Mouse (Mus musculus): ENCODE measurements around the gene Gm21293.
"Not testable (repeated sequence)": the region's sequence is repeated elsewhere in the genome, so short reads cannot be mapped to it uniquely, and the experiment has no call there.

DNA sequence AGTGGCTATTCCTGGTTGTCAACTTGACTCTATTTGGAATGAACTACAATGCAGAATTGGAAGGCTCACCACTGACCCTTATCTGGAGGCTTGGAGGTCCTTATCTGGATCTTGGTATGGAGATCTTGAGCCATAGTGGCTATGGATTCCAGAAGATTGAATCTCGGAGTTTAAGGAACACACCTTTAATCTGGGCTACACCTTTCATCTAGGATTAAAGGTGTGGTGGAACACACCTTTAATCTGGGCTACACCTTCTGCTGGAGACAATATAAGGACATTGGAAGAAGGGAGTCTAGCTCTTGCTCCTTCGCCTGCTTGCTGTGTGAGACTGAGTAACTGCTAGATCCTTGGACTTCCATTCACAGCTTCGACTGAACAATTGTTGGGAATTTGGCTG lies 42.4 kb downstream of the Gm21293 start, which contains the start of gene Gm20765:
- not testable (repeated sequence) for TF ChIP-seq POLR2A (IDR thresholded peaks at IDR 0.05; ENCODE audit: low read depth, low read length); CTCF (IDR thresholded peaks at IDR 0.05; ENCODE audit: borderline replicate concordance, insufficient read depth, low read length)
